Mouse (Mus musculus): ENCODE results near the gene Arhgef18. TPM values are rescaled to one million over a fixed set of nuclear protein-coding genes. Genes with fewer than 3 reads are reported as not detected.

The Arhgef18 gene
- 27.8 and 29.3 TPM in 2 replicates for polyA plus RNA-seq (2012; rRNA removed)

GRCm38 (mm10) chr8:3392771-3393710 is at the start of gene Arhgef18:
Arhgef18 (plus strand) TSS chr8:3393006.

DNA sequence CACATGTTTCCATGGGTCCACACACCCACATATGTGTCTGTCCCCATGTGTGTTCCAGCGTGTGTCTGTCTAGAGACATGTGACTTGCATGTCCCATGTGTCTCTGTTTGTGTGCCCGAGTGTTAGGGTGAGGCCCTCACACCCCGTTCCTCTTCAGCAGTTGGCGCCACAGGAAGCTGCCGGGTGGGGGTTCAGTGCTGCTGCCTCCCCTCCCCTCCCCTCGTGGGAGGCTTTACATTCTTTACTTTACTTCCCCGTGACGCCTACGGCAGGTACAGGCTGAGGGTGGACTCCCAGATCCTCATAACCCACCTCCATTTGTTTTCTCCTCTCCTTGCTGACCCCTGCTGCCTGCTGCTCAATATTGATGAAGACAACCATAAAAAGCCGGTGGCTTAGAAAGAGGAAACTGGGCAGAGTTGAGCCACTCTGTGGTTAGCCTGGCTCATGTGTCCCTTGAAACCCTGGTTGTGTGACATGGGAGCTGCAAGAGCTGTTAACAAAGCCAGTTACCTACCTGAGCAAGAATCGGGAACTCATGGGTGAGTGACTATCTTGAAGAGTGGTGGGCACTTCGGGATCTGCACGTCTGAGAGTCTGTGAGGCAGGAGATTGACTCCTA is 39.5 kb upstream of the Arhgef18 start, which contains the start of gene A430078G23Rik:
Gene A430078G23Rik (plus strand): TSS at position 227 of the 622 bp plus-strand sequence.

GRCm38 (mm10) chr8:3467006-3467885 is 74.4 kb downstream of the Arhgef18 start, which contains the start of gene Pex11g:
Pex11g (minus strand) TSS chr8:3467680.

DNA sequence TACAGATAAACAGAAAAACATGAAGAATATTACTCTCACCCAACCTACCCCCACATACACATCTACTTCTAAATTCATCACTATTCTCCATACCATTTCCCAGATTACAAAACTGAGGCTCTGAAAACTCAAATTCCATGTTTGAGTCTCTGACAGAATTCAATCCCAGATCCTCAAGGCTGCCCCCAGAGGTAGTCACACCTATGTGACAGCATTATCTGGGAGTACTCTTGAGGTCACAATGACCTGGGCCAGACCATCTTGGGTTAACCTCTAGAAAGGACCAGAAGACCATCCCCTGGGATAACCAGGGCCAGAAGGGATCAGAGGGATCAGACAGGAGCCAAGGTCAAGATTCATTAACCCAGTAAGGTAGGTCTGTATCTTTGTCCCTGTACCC is 77.8 kb downstream of the Arhgef18 start, which contains the start of gene Tex45:
Gene Tex45 (plus strand): TSS at position 301 of the 400 bp plus-strand sequence.

GRCm38 (mm10) chr8:3492901-3493844 is 100.4 kb downstream of the Arhgef18 start, which contains the start of gene Zfp358:
Zfp358 (plus strand) TSS chr8:3493138.

GRCm38 (mm10) chr8:3500235-3501090 is 107.7 kb downstream of the Arhgef18 start, which contains the start of gene Mcoln1:
Mcoln1 (plus strand) TSS chr8:3500457.

Other genes with a start within 250 kb of the Arhgef18 start
- 16.6 and 18.2 TPM in 2 replicates for gene Insr, start 113.4 kb upstream of the Arhgef18 start, polyA plus RNA-seq (2012; rRNA removed)
- gene A430078G23Rik, start 39.6 kb upstream of the Arhgef18 start, polyA plus RNA-seq (2012; rRNA removed), result 0.03 and 0.09 TPM in 2 replicates
- 2.4 and 2.9 TPM in 2 replicates for gene Pex11g, start 74.7 kb downstream of the Arhgef18 start, polyA plus RNA-seq (2012; rRNA removed)
- gene Tex45, start 77.9 kb downstream of the Arhgef18 start, polyA plus RNA-seq (2012; rRNA removed), result 0.58 and 0.62 TPM in 2 replicates
- 74.2 and 92.5 TPM in 2 replicates for gene Zfp358, start 100.1 kb downstream of the Arhgef18 start, polyA plus RNA-seq (2012; rRNA removed)
- gene Mcoln1, start 107.5 kb downstream of the Arhgef18 start, polyA plus RNA-seq (2012; rRNA removed), result 236 and 248 TPM in 2 replicates
- gene Pnpla6, start 122.4 kb downstream of the Arhgef18 start, polyA plus RNA-seq (2012; rRNA removed), result 59.1 and 61.3 TPM in 2 replicates
- gene C330021F23Rik, start 175.0 kb downstream of the Arhgef18 start, polyA plus RNA-seq (2012; rRNA removed), result 0.26 and 0.55 TPM in 2 replicates
- 72.3 and 75.4 TPM in 2 replicates for gene Camsap3, start 194.3 kb downstream of the Arhgef18 start, polyA plus RNA-seq (2012; rRNA removed)
- gene Xab2, start 228.3 kb downstream of the Arhgef18 start, polyA plus RNA-seq (2012; rRNA removed), result 63.3 and 64.9 TPM in 2 replicates
- gene Pet100, start 228.5 kb downstream of the Arhgef18 start, polyA plus RNA-seq (2012; rRNA removed), result 49.0 and 56.9 TPM in 2 replicates
- 1.1 and 17.6 TPM in 2 replicates for gene Pcp2, start 232.5 kb downstream of the Arhgef18 start, polyA plus RNA-seq (2012; rRNA removed)
- gene Stxbp2, start 237.9 kb downstream of the Arhgef18 start, polyA plus RNA-seq (2012; rRNA removed), result 209 and 221 TPM in 2 replicates